Mouse (Mus musculus) thymus, adult 2 months (tissue): ENCODE measurements around the gene Dmwd.
"Not testable (repeated sequence)": the region's sequence is repeated elsewhere in the genome, so short reads cannot be mapped to it uniquely, and the experiment has no call there.

Experiments
- CTCF ChIP-seq: fragments of 200-500 bp; IDR thresholded peaks from 2 replicates; pipeline ENCODE4 v1.5.1; 2012; ENCODE audit warnings: mild to moderate bottlenecking, control low read depth, low read length, moderate library complexity, borderline replicate concordance; ENCODE audit not compliant: control insufficient read depth, poor library complexity, insufficient read depth; ENCODE audit errors: extremely low read depth
- POLR2A ChIP-seq: fragments of 200-500 bp; IDR thresholded peaks from 2 replicates; pipeline ENCODE4 v1.6.1; 2012; ENCODE audit warnings: mild to moderate bottlenecking, low read length, control low read depth, moderate library complexity; ENCODE audit not compliant: control insufficient read depth, poor library complexity, insufficient read depth; ENCODE audit errors: extremely low read depth

- TF ChIP-seq CTCF, POLR2A: not testable (repeated sequence)
These were observed 5.0 kb upstream of the Dmwd start for GRCm38 (mm10) chr7:19071024-19071423.
